Mouse (Mus musculus) spleen, adult 2 months (tissue): ENCODE measurements at regions not wholly inside any gene's neighbourhood (a gene's known extent, or its start where the extent isn't known, plus 50 kb on each side); places are given as distances from the start of the nearest gene placed in this dataset.
A peak's percentile ranks its signal among the peaks of the same experiment; 100 is the strongest.

Experiments used
- DNase-seq, 2 experiments: peaks; one replicate each; pipeline versions ENCODE4 v3.0.0 to v3.0.0-alpha.2; 2012 to 2021; ENCODE audit warnings: low spot score in 2 of 2, low read depth in 1 of 2
- H3K27ac ChIP-seq: fragments of 200-500 bp; 2 replicates; pipeline ENCODE4 v1.5.1; 2012; ENCODE audit warnings: low read length, inconsistent platforms; ENCODE audit not compliant: insufficient read depth
- H3K27me3 ChIP-seq: fragments of 200-500 bp; 2 replicates; pipeline ENCODE4 v1.6.1; 2012; ENCODE audit warnings: mild to moderate bottlenecking, moderate library complexity, low read length, inconsistent platforms; ENCODE audit not compliant: control insufficient read depth, insufficient read depth
- H3K36me3 ChIP-seq: fragments of 200-500 bp; 2 replicates; pipeline ENCODE4 v1.6.1; 2012; ENCODE audit warnings: mild to moderate bottlenecking, low read length, inconsistent platforms; ENCODE audit not compliant: control insufficient read depth, insufficient read depth
- H3K4me1 ChIP-seq: fragments of 200-500 bp; 2 replicates; pipeline ENCODE4 v1.6.1; 2011; ENCODE audit warnings: inconsistent platforms; ENCODE audit not compliant: control insufficient read depth, insufficient read depth, insufficient read length
- H3K4me3 ChIP-seq: fragments of 200-500 bp; 2 replicates; pipeline ENCODE4 v1.5.1; 2011; ENCODE audit warnings: mild to moderate bottlenecking, inconsistent platforms; ENCODE audit not compliant: insufficient read depth, insufficient read length; ENCODE audit errors: extremely low read depth
- CTCF ChIP-seq: fragments of 200-500 bp; IDR thresholded peaks from 2 replicates; pipeline ENCODE4 v1.5.1; 2011; ENCODE audit warnings: mild to moderate bottlenecking, inconsistent platforms; ENCODE audit not compliant: insufficient read depth, insufficient read length, insufficient replicate concordance; ENCODE audit errors: extremely low read depth
- POLR2A ChIP-seq: fragments of 200-500 bp; IDR thresholded peaks from 2 replicates; pipeline ENCODE4 v1.6.1; 2011; ENCODE audit warnings: low read depth, low read length, inconsistent platforms
- WGBS: fragments of 180-500 bp; shearing (Covaris S2); methylation state at CpG from one replicate; pipeline ENCODE4 v1.1.7; 2018; 5-methylcytosine and 5-hydroxymethylcytosine counted together

DNA sequence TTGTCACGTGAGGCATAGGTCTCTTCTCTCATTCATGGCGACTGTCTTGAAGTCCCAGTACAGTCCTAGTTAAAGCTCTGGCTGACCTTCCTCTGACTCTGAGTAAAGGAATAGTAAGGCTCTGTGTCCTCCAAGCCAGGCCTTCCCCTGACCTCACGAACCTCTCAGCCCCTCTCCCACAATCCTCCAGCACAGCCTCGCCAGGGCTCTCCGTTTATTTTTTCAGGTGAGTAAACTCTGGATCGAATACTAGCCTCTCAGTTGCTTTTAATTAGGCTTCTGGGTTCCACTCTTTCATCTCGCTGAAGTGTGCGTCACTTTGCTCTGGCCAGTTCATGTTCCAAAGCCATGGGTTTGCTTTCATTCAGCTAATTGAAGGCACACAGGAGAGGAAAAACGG lies 133.8 kb downstream of the Mylk4 start:
- Histone ChIP-seq H3K4me1 (no peaks in the 10 kb centered on the region), H3K27ac (no peak overlapping the region), H3K36me3 (no peaks in the 10 kb centered on the region), H3K4me3 (no peak overlapping the region), H3K27me3 (no peaks in the 10 kb centered on the region)
- 86% methylated on average over 9 of the region's 9 CpGs for WGBS
- TF ChIP-seq POLR2A (no peak), CTCF (no peak)
- DNase-seq = no peak

DNA sequence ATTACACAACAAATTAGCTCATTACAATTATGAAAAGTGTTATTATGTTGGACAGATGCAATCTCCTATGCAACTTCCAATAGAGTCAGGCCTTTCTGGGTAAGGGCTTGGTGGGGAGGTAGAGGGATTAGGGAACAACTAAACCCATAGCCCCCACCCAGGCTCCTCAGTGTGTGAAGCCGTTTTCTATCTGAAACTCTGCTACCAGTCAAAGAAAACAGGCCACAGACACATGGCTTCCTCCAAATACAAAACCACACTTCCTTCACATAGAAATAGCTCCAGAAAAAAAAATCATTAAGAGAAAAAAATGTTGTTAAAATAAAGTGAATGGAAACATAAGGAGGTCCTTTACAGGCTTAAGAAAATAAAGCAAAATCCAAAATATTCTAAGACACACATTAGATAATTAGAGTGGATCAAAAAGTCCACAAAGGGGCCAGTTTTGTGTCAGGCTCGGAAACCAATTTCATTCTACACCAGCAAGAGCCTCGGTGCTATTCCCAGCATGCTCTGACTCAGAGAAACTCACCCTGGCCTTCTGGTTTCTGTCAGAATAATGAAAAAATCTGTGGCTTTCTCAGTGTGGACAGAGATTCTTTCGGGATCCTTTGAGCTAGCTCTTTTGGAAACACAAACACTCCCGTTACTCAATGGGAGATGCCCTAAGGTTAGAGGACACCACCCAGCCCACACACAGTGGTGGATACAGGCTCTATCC lies 140.6 kb downstream of the Mylk4 start:
- Histone ChIP-seq H3K27me3 (no peaks in the 10 kb centered on the region), H3K4me1 (peaks cover 3% of the 10 kb centered on the region; the same call in 1 of the 2 replicates), H3K27ac (no peak overlapping the region), H3K4me3 (no peak overlapping the region), H3K36me3 (no peaks in the 10 kb centered on the region)
- WGBS = 45% methylated on average over 5 of the region's 5 CpGs
- TF ChIP-seq CTCF = no peak
- TF ChIP-seq POLR2A = no peak
- DNase-seq = no peak

DNA sequence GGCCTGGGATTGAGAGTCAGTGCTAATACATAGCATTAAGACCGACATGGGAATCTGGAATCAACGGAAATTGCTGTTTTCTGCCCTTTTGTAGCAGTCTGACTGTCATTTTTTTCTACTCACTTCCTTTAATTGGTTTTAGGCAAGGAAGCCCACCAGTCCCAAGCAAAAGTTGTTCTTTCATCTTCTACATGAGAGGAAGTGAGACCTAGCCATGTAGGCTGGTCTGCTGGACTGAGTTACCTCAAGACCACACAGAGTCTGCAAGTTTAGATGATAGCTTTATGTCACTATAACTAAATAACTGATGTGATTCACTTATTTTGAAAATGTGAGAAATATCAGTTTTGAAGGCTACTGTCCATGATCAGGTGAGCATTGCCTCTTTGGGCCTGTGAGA lies 142.8 kb downstream of the Mylk4 start:
- Histone ChIP-seq H3K27ac (no peak overlapping the region), H3K4me3 (no peak overlapping the region), H3K4me1 (peaks cover 3% of the 10 kb centered on the region; the same call in 1 of the 2 replicates), H3K36me3 (no peaks in the 10 kb centered on the region), H3K27me3 (no peaks in the 10 kb centered on the region)
- 30% methylated on average over 2 of the region's 2 CpGs for WGBS
- no peak for DNase-seq
- TF ChIP-seq POLR2A = no peak
- no peak for TF ChIP-seq CTCF

GRCm38 (mm10) chr13:32630122-32630732 lies 153.5 kb downstream of the Mylk4 start:
- H3K27me3 ChIP-seq = no peaks in the 10 kb centered on the region
- H3K27ac ChIP-seq = no peak overlapping the region
- DNase-seq = no peak
- no peaks in the 10 kb centered on the region for H3K36me3 ChIP-seq
- H3K4me1 ChIP-seq = no peaks in the 10 kb centered on the region
- TF ChIP-seq CTCF = no peak
- TF ChIP-seq POLR2A = no peak
- H3K4me3 ChIP-seq = no peak overlapping the region

- no peak for TF ChIP-seq CTCF
- no peak for TF ChIP-seq POLR2A
- WGBS = 82% methylated on average over 6 of the region's 6 CpGs
- H3K36me3 ChIP-seq = no peaks in the 10 kb centered on the region
- H3K27me3 ChIP-seq = no peaks in the 10 kb centered on the region
- no peak overlapping the region for H3K27ac ChIP-seq
- no peak overlapping the region for H3K4me3 ChIP-seq
- DNase-seq = no peak
- H3K4me1 ChIP-seq = peaks cover 9% of the 10 kb centered on the region
These were observed 169.8 kb downstream of the Mylk4 start for GRCm38 (mm10) chr13:32613916-32614315.

GRCm38 (mm10) chr13:32611551-32612295 lies 172.0 kb downstream of the Mylk4 start:
- Histone ChIP-seq H3K27me3 (no peaks in the 10 kb centered on the region), H3K4me3 (0 out of 2 replicates have a peak overlapping the region, but pooled peaks have one; percentile 10), H3K36me3 (no peaks in the 10 kb centered on the region), H3K27ac (peak overlapping the region; percentile 43), H3K4me1 (peaks cover 9% of the 10 kb centered on the region)
- DNase-seq = peak; percentile 52 to 60
- 21% methylated on average over 13 of the region's 13 CpGs for WGBS
- TF ChIP-seq POLR2A = no peak

DNA sequence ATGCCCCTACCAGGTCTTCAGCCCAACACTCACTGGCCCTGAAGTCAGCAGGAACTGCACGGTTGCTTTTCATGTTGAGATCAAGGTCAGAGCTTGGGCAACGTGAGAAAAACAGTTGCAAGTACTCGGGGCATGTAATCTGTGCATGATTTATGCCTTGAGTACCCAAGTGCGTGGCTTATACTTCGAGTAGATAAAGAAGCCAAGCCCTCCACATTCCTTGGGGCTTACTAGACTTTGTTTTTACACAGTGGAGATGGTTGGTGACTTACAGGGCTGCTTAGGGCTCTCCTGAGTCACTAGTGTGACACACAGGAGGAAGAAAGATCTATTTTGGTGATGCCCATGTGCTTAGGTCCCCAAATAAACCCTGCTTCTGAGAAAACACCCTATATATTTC lies 172.8 kb downstream of the Mylk4 start:
- 18% methylated on average over 5 of the region's 5 CpGs for WGBS
- no peak for TF ChIP-seq CTCF
- TF ChIP-seq POLR2A = no peak
- peaks cover 9% of the 10 kb centered on the region for H3K4me1 ChIP-seq
- no peak overlapping the region for H3K27ac ChIP-seq
- no peak overlapping the region for H3K4me3 ChIP-seq
- DNase-seq = no peak
- no peaks in the 10 kb centered on the region for H3K36me3 ChIP-seq
- H3K27me3 ChIP-seq = no peaks in the 10 kb centered on the region
